Mouse (Mus musculus) right cerebral cortex, postnatal 4 days (tissue): Measurements from ENCODE around the gene Magohb.

Experiments used
- DNase-seq: peaks from one replicate; pipeline ENCODE4 v3.0.0-alpha.2; 2022

The Magohb gene

GRCm38 (mm10) chr6:131247206-131247605 lies 45.8 kb downstream of the Magohb start, which contains the start of gene Klra2:
Gene Klra2 (minus strand): TSS chr6:131247362.
- no peak for DNase-seq

- no peak for DNase-seq
These were observed 48.0 kb downstream of the Magohb start for GRCm38 (mm10) chr6:131245081-131245480.
